Comparison of ENCODE assay signal across 14 mouse cellular contexts in the genomic region with DNA sequence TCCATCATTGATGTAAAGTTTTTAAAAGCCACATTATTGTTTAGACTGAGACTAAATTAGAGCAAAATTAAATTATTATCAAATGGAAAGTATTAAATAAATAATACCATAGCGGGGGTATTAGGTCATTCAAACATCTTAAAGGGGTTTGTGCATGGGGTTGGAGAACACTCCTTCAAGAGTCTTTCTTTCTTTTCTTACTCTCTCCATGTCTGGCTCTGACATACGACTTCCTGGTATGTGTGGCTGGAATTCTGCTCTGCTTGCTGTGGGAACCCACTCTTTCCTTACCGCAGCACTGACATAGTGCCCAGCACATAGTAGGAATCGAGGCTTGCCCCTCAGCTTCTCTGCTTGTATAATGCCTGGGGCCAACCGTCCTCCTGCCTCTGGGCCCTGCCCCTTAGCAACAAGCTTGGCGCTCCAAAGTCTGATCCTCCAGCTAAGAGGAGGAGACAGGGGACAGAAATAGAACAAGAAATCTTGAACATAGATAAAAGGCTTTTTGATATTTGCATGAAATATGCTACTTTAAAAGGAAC. TPM values are rescaled to one million over a fixed set of nuclear protein-coding genes. Genes with fewer than 3 reads are reported as not detected.
DNase-seq lines count a peak whose midpoint lies in the region; ATAC-seq lines count a peak whose summit lies in the region.
"Had no signal": no experiment of that assay in that cellular context is flagged by ENCODE, and none has a peak within 500 bp of the region (broad histone marks: within the 10 kb centered on the region; RNA-seq: fewer than 3 reads in every experiment).

No protein-coding gene starts in this region.

- H3K27ac ChIP-seq in kidney, embryonic 15.5 days = peak overlapping the region; percentile 84
- peak overlapping the region; percentile 83 for H3K27ac ChIP-seq in heart, embryonic 10.5 days
- H3K27ac ChIP-seq in liver, embryonic 12.5 days = no peak overlapping the region
- H3K27ac ChIP-seq: hindbrain, embryonic 15.5 days; macrophage had no signal

- H3K9me3 ChIP-seq in kidney, embryonic 15.5 days (replicated peaks) = no peaks in the 10 kb centered on the region
- H3K9me3 ChIP-seq in heart, embryonic 10.5 days = no peaks in the 10 kb centered on the region
- H3K9me3 ChIP-seq in liver, embryonic 12.5 days (replicated peaks) = no peaks in the 10 kb centered on the region
- H3K9me3 ChIP-seq: embryonic facial prominence, embryonic 15.5 days; hindbrain, embryonic 15.5 days had no signal

- no peak overlapping the region for H3K4me3 ChIP-seq in kidney, embryonic 15.5 days (replicated peaks)
- H3K4me3 ChIP-seq in heart, embryonic 10.5 days = no peak overlapping the region
- H3K4me3 ChIP-seq in liver, embryonic 12.5 days = no peak overlapping the region
- H3K4me3 ChIP-seq: embryonic facial prominence, embryonic 15.5 days; hindbrain, embryonic 15.5 days; myocyte had no signal

- no peaks in the 10 kb centered on the region for H3K36me3 ChIP-seq in kidney, embryonic 15.5 days
- no peaks in the 10 kb centered on the region for H3K36me3 ChIP-seq in heart, embryonic 10.5 days
- H3K36me3 ChIP-seq in liver, embryonic 12.5 days = no peaks in the 10 kb centered on the region
- H3K36me3 ChIP-seq: embryonic facial prominence, embryonic 15.5 days; hindbrain, embryonic 15.5 days had no signal

- WGBS in kidney, embryonic 15.5 days = 46% methylated on average over 6 of the region's 6 CpGs
- 43% methylated on average over 6 of the region's 6 CpGs for WGBS in heart, embryonic 10.5 days
- WGBS in liver, embryonic 12.5 days (ENCODE audit: insufficient replicate concordance) = 49% methylated on average over 6 of the region's 6 CpGs

- no peak for DNase-seq in kidney, adult 8-10 months
- peak; percentile 20 to 24 for DNase-seq in adrenal gland, postnatal 36 days
- DNase-seq in heart, embryonic 10.5 days (ENCODE audit: low spot score) = no peak
- peak; percentile 18 for DNase-seq in kidney, postnatal 10 days
- DNase-seq in embryo, embryonic 10.5 days (ENCODE audit: low spot score) = no peak
- DNase-seq: cerebellum, adult 11-12 months had no signal

- no peak; the same call in 1 of the 2 replicates for ATAC-seq in kidney, embryonic 15.5 days (replicated peaks; ENCODE audit: low FRiP score)
- ATAC-seq in liver, embryonic 12.5 days = no peak
- no peak for ATAC-seq in inflammation-experienced regulatory T-cells, adult 6 months
- ATAC-seq: activated CD4-positive, CD25-positive, alpha-beta regulatory T cell, adult 4 months had no signal

- no peaks in the 10 kb centered on the region for H3K27me3 ChIP-seq in kidney, embryonic 15.5 days
- H3K27me3 ChIP-seq in heart, embryonic 10.5 days (ENCODE audit: insufficient read depth, poor library complexity, severe bottlenecking) = no peaks in the 10 kb centered on the region
- no peaks in the 10 kb centered on the region for H3K27me3 ChIP-seq in liver, embryonic 12.5 days (replicated peaks)
- H3K27me3 ChIP-seq: embryonic facial prominence, embryonic 15.5 days; hindbrain, embryonic 15.5 days had no signal

- H3K4me2 ChIP-seq in kidney, embryonic 15.5 days = no peak overlapping the region
- H3K4me2 ChIP-seq in liver, embryonic 12.5 days = no peak overlapping the region
- H3K4me2 ChIP-seq: embryonic facial prominence, embryonic 15.5 days; hindbrain, embryonic 15.5 days had no signal

- H3K4me1 ChIP-seq in kidney, embryonic 15.5 days = peaks cover 18% of the 10 kb centered on the region
- H3K4me1 ChIP-seq in heart, embryonic 10.5 days = peaks cover 14% of the 10 kb centered on the region
- peaks cover 7% of the 10 kb centered on the region; the same call in 1 of the 2 replicates for H3K4me1 ChIP-seq in liver, embryonic 12.5 days

- no peak overlapping the region for H3K9ac ChIP-seq in kidney, embryonic 15.5 days
- H3K9ac ChIP-seq in liver, embryonic 12.5 days = no peak overlapping the region
- H3K9ac ChIP-seq: embryonic facial prominence, embryonic 15.5 days; hindbrain, embryonic 15.5 days had no signal

RNA-seq across cellular contexts. Expression of gene Arid5b, which starts 40.0 kb away (rescaled TPM):
- polyA plus RNA-seq in kidney, embryonic 15.5 days (2015; fragmentation: Nextera tagmentation; extraction: Ambion mirVana) = 35.8 and 38.6 TPM in 2 replicates
- 10 to 100 TPM; 27.3 to 33.9 TPM for total RNA-seq in adrenal gland, postnatal 36 days (2021)
- 12.4 and 18.2 TPM in 2 replicates for polyA plus RNA-seq in heart, embryonic 10.5 days (2016; fragmentation: Nextera tagmentation; extraction: Ambion mirVana)
- polyA plus RNA-seq in liver, embryonic 12.5 days (2016; fragmentation: Nextera tagmentation; extraction: Ambion mirVana) = 6.5 and 7.2 TPM in 2 replicates
- 10 to 100 TPM; 28.4 to 78.0 (median 56.4) TPM for polyA plus RNA-seq in inflammation-experienced regulatory T-cells, adult 6 months (2017; shearing (Covaris generic))

Comparison
In these comparisons a context has a peak if more than half of its experiments do, and no peak if none do; other contexts are left out.
1. DNase-seq: peak in adrenal gland, postnatal 36 days (2 of 2) and kidney, postnatal 10 days (single experiment); none in kidney, adult 8-10 months (0 of 2), heart, embryonic 10.5 days (single experiment) and embryo, embryonic 10.5 days (single experiment).